Mouse (Mus musculus): ENCODE measurements at regions not wholly inside any gene's neighbourhood (a gene's known extent, or its start where the extent isn't known, plus 50 kb on each side); places are given as distances from the start of the nearest gene placed in this dataset.

DNA sequence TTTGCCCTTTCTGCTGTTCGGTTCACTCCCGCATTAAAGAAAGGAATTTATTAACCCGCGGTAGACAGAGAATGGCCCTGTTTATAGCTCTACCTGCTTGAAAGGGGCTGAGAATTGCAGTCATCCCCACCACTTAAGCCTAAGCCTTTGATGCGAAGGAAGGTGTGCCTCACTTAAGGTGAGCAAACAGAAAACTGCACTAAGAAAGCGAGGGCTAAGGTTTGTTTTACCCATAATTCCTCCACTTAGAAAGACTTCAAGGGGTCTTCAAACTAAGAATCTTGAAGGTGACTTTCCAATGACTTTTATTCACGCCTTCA lies 540.7 kb upstream of the Gm19410 start:
- TF ChIP-seq CTCF (IDR thresholded peaks at IDR 0.05; ENCODE audit: borderline replicate concordance, insufficient read depth, low read length) = no peak
- no peak for TF ChIP-seq POLR2A (IDR thresholded peaks at IDR 0.05; ENCODE audit: low read depth, low read length)
- no peak overlapping the region for H3K4me3 ChIP-seq (ENCODE audit: insufficient read depth, low read length)
- H3K4me1 ChIP-seq (ENCODE audit: control insufficient read depth, insufficient read depth, low read length) = no peaks in the 10 kb centered on the region
- H3K27ac ChIP-seq (ENCODE audit: insufficient read depth, low read length) = no peak overlapping the region

GRCm38 (mm10) chr8:35227079-35227478 lies 538.5 kb upstream of the Gm19410 start:
- no peaks in the 10 kb centered on the region for H3K4me1 ChIP-seq (ENCODE audit: control insufficient read depth, insufficient read depth, low read length)
- H3K27ac ChIP-seq (ENCODE audit: insufficient read depth, low read length) = no peak overlapping the region
- no peak overlapping the region for H3K4me3 ChIP-seq (ENCODE audit: insufficient read depth, low read length)
- TF ChIP-seq CTCF (IDR thresholded peaks at IDR 0.05; ENCODE audit: borderline replicate concordance, insufficient read depth, low read length) (no peak), POLR2A (IDR thresholded peaks at IDR 0.05; ENCODE audit: low read depth, low read length) (no peak)

- Histone ChIP-seq H3K4me3 (ENCODE audit: insufficient read depth, low read length) (no peak overlapping the region), H3K4me1 (ENCODE audit: control insufficient read depth, insufficient read depth, low read length) (peaks cover 4% of the 10 kb centered on the region; the same call in 1 of the 2 replicates), H3K27ac (ENCODE audit: insufficient read depth, low read length) (no peak overlapping the region)
- no peak for TF ChIP-seq POLR2A (IDR thresholded peaks at IDR 0.05; ENCODE audit: low read depth, low read length)
- TF ChIP-seq CTCF (IDR thresholded peaks at IDR 0.05; ENCODE audit: borderline replicate concordance, insufficient read depth, low read length) = no peak
Measured at GRCm38 (mm10) chr8:35228449-35228848, 537.1 kb upstream of the Gm19410 start.

DNA sequence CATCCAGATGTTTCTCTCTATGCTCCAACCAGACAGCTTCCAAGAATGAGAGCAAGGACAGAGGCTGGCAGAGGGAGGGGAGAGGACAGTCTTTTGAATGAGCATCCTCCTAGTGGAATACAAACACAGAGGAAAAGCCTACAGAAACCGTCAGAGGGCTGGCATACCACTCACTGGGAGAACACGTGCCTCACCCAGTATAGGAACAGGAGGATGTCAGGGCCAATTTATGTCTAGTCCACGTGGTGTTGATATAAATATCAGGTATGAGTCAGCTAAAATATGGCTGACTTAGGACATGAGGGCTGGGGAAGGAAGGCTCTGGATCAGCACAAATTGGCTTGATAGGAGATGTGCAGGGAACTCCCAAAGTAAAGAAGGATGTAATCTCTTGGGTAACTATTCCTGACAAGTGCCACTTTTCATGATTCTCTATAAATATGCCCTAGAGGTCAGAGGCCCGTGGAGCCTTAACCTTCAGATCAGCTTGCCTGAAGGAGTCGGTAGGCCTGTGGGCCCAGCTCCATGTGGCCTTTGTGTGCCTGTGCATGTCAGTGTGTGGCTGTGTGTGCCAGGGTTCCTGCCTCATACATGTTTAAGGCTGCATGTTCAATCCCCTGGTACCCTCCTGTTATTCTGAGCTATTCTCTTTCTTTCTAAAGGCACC lies 531.9 kb upstream of the Gm19410 start:
- Histone ChIP-seq H3K4me1 (ENCODE audit: control insufficient read depth, insufficient read depth, low read length) (peaks cover 6% of the 10 kb centered on the region; the same call in 1 of the 2 replicates), H3K27ac (ENCODE audit: insufficient read depth, low read length) (no peak overlapping the region), H3K4me3 (ENCODE audit: insufficient read depth, low read length) (no peak overlapping the region)
- TF ChIP-seq CTCF (IDR thresholded peaks at IDR 0.05; ENCODE audit: borderline replicate concordance, insufficient read depth, low read length) (no peak), POLR2A (IDR thresholded peaks at IDR 0.05; ENCODE audit: low read depth, low read length) (no peak)

DNA sequence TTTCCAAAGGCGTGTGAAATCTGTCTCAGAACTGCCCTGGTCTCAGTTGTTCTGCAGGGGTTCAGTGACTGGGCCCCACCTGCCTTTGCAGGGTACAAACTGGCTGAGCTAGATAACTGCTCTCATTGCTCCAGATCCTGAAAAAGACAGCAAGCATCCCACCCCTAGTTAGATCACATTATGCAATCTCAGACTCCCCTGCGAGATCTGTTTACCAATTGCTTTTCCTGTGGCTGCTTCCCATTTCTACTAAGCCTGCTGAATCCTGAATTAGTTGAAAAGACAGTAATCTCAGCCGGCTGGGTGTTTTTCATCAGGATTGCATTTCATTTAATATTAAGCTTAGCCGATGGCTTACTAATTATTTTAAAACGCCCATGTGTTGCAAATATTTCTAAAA lies 531.2 kb upstream of the Gm19410 start:
- Histone ChIP-seq H3K4me1 (ENCODE audit: control insufficient read depth, insufficient read depth, low read length) (peaks cover 6% of the 10 kb centered on the region; the same call in 1 of the 2 replicates), H3K4me3 (ENCODE audit: insufficient read depth, low read length) (no peak overlapping the region), H3K27ac (ENCODE audit: insufficient read depth, low read length) (no peak overlapping the region)
- TF ChIP-seq POLR2A (IDR thresholded peaks at IDR 0.05; ENCODE audit: low read depth, low read length) (no peak), CTCF (IDR thresholded peaks at IDR 0.05; ENCODE audit: borderline replicate concordance, insufficient read depth, low read length) (no peak)

- TF ChIP-seq POLR2A (IDR thresholded peaks at IDR 0.05; ENCODE audit: low read depth, low read length) (no peak), CTCF (IDR thresholded peaks at IDR 0.05; ENCODE audit: borderline replicate concordance, insufficient read depth, low read length) (no peak)
- Histone ChIP-seq H3K27ac (ENCODE audit: insufficient read depth, low read length) (peak overlapping the region; percentile 73), H3K4me3 (ENCODE audit: insufficient read depth, low read length) (no peak overlapping the region), H3K4me1 (ENCODE audit: control insufficient read depth, insufficient read depth, low read length) (peaks cover 6% of the 10 kb centered on the region; the same call in 1 of the 2 replicates)
Measured at GRCm38 (mm10) chr8:35235815-35236509, 529.6 kb upstream of the Gm19410 start.

GRCm38 (mm10) chr8:35237279-35237678 lies 528.3 kb upstream of the Gm19410 start:
- TF ChIP-seq POLR2A (IDR thresholded peaks at IDR 0.05; ENCODE audit: low read depth, low read length) = no peak
- TF ChIP-seq CTCF (IDR thresholded peaks at IDR 0.05; ENCODE audit: borderline replicate concordance, insufficient read depth, low read length) = no peak
- Histone ChIP-seq H3K4me1 (ENCODE audit: control insufficient read depth, insufficient read depth, low read length) (peaks cover 6% of the 10 kb centered on the region; the same call in 1 of the 2 replicates), H3K4me3 (ENCODE audit: insufficient read depth, low read length) (no peak overlapping the region), H3K27ac (ENCODE audit: insufficient read depth, low read length) (peak overlapping the region; percentile 72; the same call in 1 of the 2 replicates)

GRCm38 (mm10) chr8:35240884-35241283 lies 524.7 kb upstream of the Gm19410 start:
- H3K4me3 ChIP-seq (ENCODE audit: insufficient read depth, low read length) = no peak overlapping the region
- no peak overlapping the region for H3K27ac ChIP-seq (ENCODE audit: insufficient read depth, low read length)
- H3K4me1 ChIP-seq (ENCODE audit: control insufficient read depth, insufficient read depth, low read length) = no peaks in the 10 kb centered on the region
- TF ChIP-seq CTCF (IDR thresholded peaks at IDR 0.05; ENCODE audit: borderline replicate concordance, insufficient read depth, low read length) (no peak), POLR2A (IDR thresholded peaks at IDR 0.05; ENCODE audit: low read depth, low read length) (no peak)

- Histone ChIP-seq H3K4me3 (ENCODE audit: insufficient read depth, low read length) (no peak overlapping the region), H3K27ac (ENCODE audit: insufficient read depth, low read length) (no peak overlapping the region), H3K4me1 (ENCODE audit: control insufficient read depth, insufficient read depth, low read length) (no peaks in the 10 kb centered on the region)
- TF ChIP-seq POLR2A (IDR thresholded peaks at IDR 0.05; ENCODE audit: low read depth, low read length) (no peak), CTCF (IDR thresholded peaks at IDR 0.05; ENCODE audit: borderline replicate concordance, insufficient read depth, low read length) (no peak)
Measured at GRCm38 (mm10) chr8:35243555-35243954, 522.0 kb upstream of the Gm19410 start.

DNA sequence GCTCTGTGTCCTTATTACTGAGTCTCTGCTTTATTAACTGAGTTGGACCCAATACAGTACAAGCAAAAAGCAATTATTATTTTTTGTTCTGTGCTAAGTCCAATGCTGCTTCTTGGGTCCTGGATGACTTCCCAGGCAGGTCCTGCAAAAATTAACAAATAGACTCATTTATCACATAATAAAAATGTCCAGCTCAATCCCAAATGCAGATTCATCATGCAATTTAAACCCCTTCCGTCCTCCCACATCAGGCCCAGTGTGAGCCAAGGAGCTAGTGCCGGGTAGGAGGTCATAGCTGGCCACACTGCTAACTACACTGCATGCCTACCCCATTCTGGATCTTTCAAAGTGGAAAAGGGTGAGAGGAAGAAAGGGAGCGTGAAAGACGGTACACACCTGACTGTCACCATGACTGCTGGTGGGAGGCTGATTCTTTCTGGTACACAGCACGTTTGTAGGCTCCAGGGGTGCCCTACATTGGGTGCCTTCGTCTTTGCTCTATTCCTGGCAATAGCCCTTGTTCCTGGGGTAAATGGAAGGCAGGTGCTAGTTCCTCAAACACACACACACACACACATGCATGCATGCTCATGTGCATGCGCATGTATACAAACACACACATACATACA lies 515.7 kb upstream of the Gm19410 start:
- no peak overlapping the region for H3K4me3 ChIP-seq (ENCODE audit: insufficient read depth, low read length)
- TF ChIP-seq CTCF (IDR thresholded peaks at IDR 0.05; ENCODE audit: borderline replicate concordance, insufficient read depth, low read length) (no peak), POLR2A (IDR thresholded peaks at IDR 0.05; ENCODE audit: low read depth, low read length) (no peak)
- no peak overlapping the region for H3K27ac ChIP-seq (ENCODE audit: insufficient read depth, low read length)
- H3K4me1 ChIP-seq (ENCODE audit: control insufficient read depth, insufficient read depth, low read length) = no peaks in the 10 kb centered on the region
